Mouse (Mus musculus) heart, postnatal 0 days (tissue): Measurements from ENCODE around the gene Gm45261.

Experiments used
- CTCF ChIP-seq: IDR thresholded peaks from 2 replicates; pipeline ENCODE4 v1.5.1; 2016; ENCODE audit warnings: antibody characterized with exemption, control low read depth, low read depth
- EP300 ChIP-seq: IDR thresholded peaks from 2 replicates; pipeline ENCODE4 v1.6.1; 2016; ENCODE audit warnings: antibody characterized with exemption, low read depth

GRCm38 (mm10) chr1:80447554-80447953 lies 13.7 kb downstream of the Gm45261 start:
- TF ChIP-seq CTCF (no peak), EP300 (no peak)
